Mouse (Mus musculus) small intestine, adult 2 months (tissue): ENCODE data around the gene Anks3.

Experiments
- CTCF ChIP-seq: fragments of 200-500 bp; IDR thresholded peaks from 2 replicates; pipeline ENCODE4 v1.5.1; 2012; ENCODE audit warnings: low read depth, mild to moderate bottlenecking, control low read depth, inconsistent platforms, low read length, moderate library complexity, mixed read lengths; ENCODE audit not compliant: insufficient replicate concordance, insufficient read length; ENCODE audit errors: extremely low read depth
- POLR2A ChIP-seq: fragments of 200-500 bp; IDR thresholded peaks from 2 replicates; pipeline ENCODE4 v1.6.1; 2012; ENCODE audit warnings: low read depth, mild to moderate bottlenecking, control low read depth, inconsistent platforms, low read length, moderate library complexity

GRCm38 (mm10) chr16:4915931-4916330 lies 48.1 kb downstream of the Anks3 start:
- TF ChIP-seq POLR2A (no peak), CTCF (no peak)
